Mouse (Mus musculus) heart, embryonic 16.5 days (tissue): ENCODE results near the gene Cant1. TPM values are rescaled to one million over a fixed set of nuclear protein-coding genes. Genes with fewer than 3 reads are reported as not detected.
A peak's percentile ranks its signal among the peaks of the same experiment; 100 is the strongest.

Experiments used
- ATAC-seq: fragments of 200-750 bp; cut with Nextera tagmentation; replicated peaks from 2 replicates; pipeline ENCODE4 v1.8.0; 2017; ENCODE audit warnings: moderate number of reproducible peaks; ENCODE audit not compliant: insufficient read depth, low FRiP score; ENCODE audit errors: extremely low read depth
- H3K27ac ChIP-seq: fragments of 300-500 bp; sonication (generic); 2 replicates; pipeline ENCODE4 v1.5.1; 2014; ENCODE audit warnings: mild to moderate bottlenecking, low read length, control low read depth, moderate library complexity
- H3K27me3 ChIP-seq: fragments of 300-500 bp; sonication (generic); 2 replicates; pipeline ENCODE4 v1.6.1; 2014; ENCODE audit warnings: low read length, mixed read lengths; ENCODE audit not compliant: control insufficient read depth, insufficient read depth
- H3K36me3 ChIP-seq: fragments of 300-500 bp; sonication (generic); 2 replicates; pipeline ENCODE4 v1.6.1; 2014; ENCODE audit not compliant: control insufficient read depth, insufficient read depth
- H3K4me1 ChIP-seq: fragments of 300-500 bp; sonication (generic); 2 replicates; pipeline ENCODE4 v1.6.1; 2014; ENCODE audit warnings: low read length, mixed read lengths; ENCODE audit not compliant: control insufficient read depth, insufficient read depth
- H3K4me2 ChIP-seq: fragments of 300-500 bp; sonication (generic); 2 replicates; pipeline ENCODE4 v1.6.1; 2014; ENCODE audit warnings: low read depth, mild to moderate bottlenecking, control low read depth, low read length
- H3K4me3 ChIP-seq: fragments of 300-500 bp; sonication (generic); 2 replicates; pipeline ENCODE4 v1.5.1; 2014; ENCODE audit warnings: mild to moderate bottlenecking, control low read depth, low read length
- H3K9ac ChIP-seq: fragments of 300-500 bp; sonication (generic); 2 replicates; pipeline ENCODE4 v1.6.1; 2014; ENCODE audit warnings: low read length, control low read depth
- H3K9me3 ChIP-seq: fragments of 300-500 bp; sonication (generic); replicated peaks from 2 replicates; pipeline ENCODE4 v1.6.1; 2016; ENCODE audit warnings: low read length; ENCODE audit not compliant: control insufficient read depth
- WGBS: fragments of 180-500 bp; shearing (Covaris S2); extraction: QIAGEN DNeasy Blood & Tissue Kit; methylation state at CpG from one replicate; pipeline ENCODE4 v1.1.7; 2014; 5-methylcytosine and 5-hydroxymethylcytosine counted together
- polyA plus RNA-seq: library from polyadenylated mRNA; unstranded; fragments of >200 nt; fragmentation: Nextera tagmentation; extraction: Ambion mirVana; gene quantifications from 2 replicates; pipeline ENCODE4 v1.2.1, GENCODE M21; 2015

The Cant1 gene
- polyA plus RNA-seq, 1 experiment from 2014 or later, result 20.2 TPM

GRCm38 (mm10) chr11:118424621-118425335 lies 5.9 kb upstream of the Cant1 start:
- peaks cover 33% of the 10 kb centered on the region for H3K4me1 ChIP-seq
- H3K4me2 ChIP-seq, result no peak overlapping the region
- no peak for ATAC-seq
- 44% methylated on average over 13 of the region's 13 CpGs for WGBS
- H3K9ac ChIP-seq, result no peak overlapping the region
- peak overlapping the region; percentile 9; the same call in 1 of the 2 replicates for H3K27ac ChIP-seq
- no peak overlapping the region for H3K4me3 ChIP-seq
- no peaks in the 10 kb centered on the region for H3K36me3 ChIP-seq
- H3K9me3 ChIP-seq, result no peaks in the 10 kb centered on the region
- H3K27me3 ChIP-seq, result peaks cover 4% of the 10 kb centered on the region; the same call in 1 of the 2 replicates

GRCm38 (mm10) chr11:118423266-118423971 lies 4.5 kb upstream of the Cant1 start:
- Histone ChIP-seq H3K4me2 (peak overlapping the region; percentile 73), H3K4me1 (peaks cover 31% of the 10 kb centered on the region), H3K9ac (peak overlapping the region; percentile 74), H3K27me3 (peaks cover 4% of the 10 kb centered on the region; the same call in 1 of the 2 replicates), H3K36me3 (no peaks in the 10 kb centered on the region), H3K9me3 (no peaks in the 10 kb centered on the region), H3K27ac (peak overlapping the region; percentile 84), H3K4me3 (peak overlapping the region; percentile 42)
- ATAC-seq, result peak; percentile 34
- 4% methylated on average over 18 of the region's 18 CpGs for WGBS

GRCm38 (mm10) chr11:118420261-118420660 lies 1.4 kb upstream of the Cant1 start:
- Histone ChIP-seq H3K27ac (no peak overlapping the region), H3K4me3 (no peak overlapping the region), H3K27me3 (no peaks in the 10 kb centered on the region), H3K4me2 (no peak overlapping the region), H3K36me3 (peaks cover 2% of the 10 kb centered on the region; the same call in 1 of the 2 replicates), H3K9ac (no peak overlapping the region), H3K4me1 (peaks cover 33% of the 10 kb centered on the region), H3K9me3 (no peaks in the 10 kb centered on the region)
- WGBS, result 67% methylated on average over 7 of the region's 7 CpGs
- no peak for ATAC-seq

GRCm38 (mm10) chr11:118418442-118418833 lies 448 bp downstream of the Cant1 start:
- ATAC-seq, result no peak; the same call in 1 of the 2 replicates
- H3K27me3 ChIP-seq, result no peaks in the 10 kb centered on the region
- peak overlapping the region; percentile 75 for H3K27ac ChIP-seq
- 3% methylated on average over 12 of the region's 12 CpGs for WGBS
- peaks cover 7% of the 10 kb centered on the region; the same call in 1 of the 2 replicates for H3K36me3 ChIP-seq
- peaks cover 19% of the 10 kb centered on the region for H3K4me1 ChIP-seq
- H3K9me3 ChIP-seq, result no peaks in the 10 kb centered on the region
- peak overlapping the region; percentile 96 for H3K4me3 ChIP-seq
- peak overlapping the region; percentile 81 for H3K4me2 ChIP-seq
- H3K9ac ChIP-seq, result peak overlapping the region; percentile 99

- no peak overlapping the region; the same call in 1 of the 2 replicates for H3K4me3 ChIP-seq
- no peaks in the 10 kb centered on the region for H3K27me3 ChIP-seq
- no peak overlapping the region for H3K27ac ChIP-seq
- WGBS, result 89% methylated on average over 9 of the region's 9 CpGs
- H3K36me3 ChIP-seq, result peaks cover 7% of the 10 kb centered on the region; the same call in 1 of the 2 replicates
- H3K9me3 ChIP-seq, result no peaks in the 10 kb centered on the region
- H3K4me2 ChIP-seq, result no peak overlapping the region
- ATAC-seq, result no peak
- peak overlapping the region; percentile 13; the same call in 1 of the 2 replicates for H3K9ac ChIP-seq
- H3K4me1 ChIP-seq, result peaks cover 15% of the 10 kb centered on the region
These were observed 1.4 kb downstream of the Cant1 start for GRCm38 (mm10) chr11:118417496-118417895.

GRCm38 (mm10) chr11:118416046-118416445 lies 2.8 kb downstream of the Cant1 start:
- Histone ChIP-seq H3K4me1 (peaks cover 15% of the 10 kb centered on the region), H3K27ac (no peak overlapping the region), H3K9ac (no peak overlapping the region), H3K27me3 (no peaks in the 10 kb centered on the region), H3K9me3 (no peaks in the 10 kb centered on the region), H3K36me3 (peaks cover 10% of the 10 kb centered on the region; the same call in 1 of the 2 replicates), H3K4me3 (no peak overlapping the region), H3K4me2 (no peak overlapping the region)
- WGBS, result 84% methylated on average over 7 of the region's 7 CpGs
- no peak for ATAC-seq

GRCm38 (mm10) chr11:118415630-118416029 lies 3.3 kb downstream of the Cant1 start:
- no peak for ATAC-seq
- H3K36me3 ChIP-seq, result peaks cover 14% of the 10 kb centered on the region; the same call in 1 of the 2 replicates
- no peak overlapping the region for H3K27ac ChIP-seq
- no peak overlapping the region for H3K4me3 ChIP-seq
- no peaks in the 10 kb centered on the region for H3K27me3 ChIP-seq
- H3K9me3 ChIP-seq, result no peaks in the 10 kb centered on the region
- 85% methylated on average over 6 of the region's 6 CpGs for WGBS
- peaks cover 15% of the 10 kb centered on the region for H3K4me1 ChIP-seq
- no peak overlapping the region for H3K9ac ChIP-seq
- H3K4me2 ChIP-seq, result no peak overlapping the region

- Histone ChIP-seq H3K4me3 (no peak overlapping the region), H3K9me3 (no peaks in the 10 kb centered on the region), H3K4me1 (peaks cover 11% of the 10 kb centered on the region), H3K4me2 (no peak overlapping the region), H3K27me3 (no peaks in the 10 kb centered on the region), H3K27ac (no peak overlapping the region), H3K9ac (no peak overlapping the region), H3K36me3 (peaks cover 21% of the 10 kb centered on the region)
- no peak for ATAC-seq
- WGBS, result 85% methylated on average over 5 of the region's 5 CpGs
These were observed 4.6 kb downstream of the Cant1 start for GRCm38 (mm10) chr11:118414270-118414669.

GRCm38 (mm10) chr11:118413055-118413454 lies 5.8 kb downstream of the Cant1 start:
- ATAC-seq, result no peak
- Histone ChIP-seq H3K36me3 (peaks cover 21% of the 10 kb centered on the region), H3K4me3 (no peak overlapping the region), H3K9ac (no peak overlapping the region), H3K9me3 (no peaks in the 10 kb centered on the region), H3K4me2 (no peak overlapping the region), H3K4me1 (peaks cover 8% of the 10 kb centered on the region), H3K27me3 (no peaks in the 10 kb centered on the region), H3K27ac (no peak overlapping the region)
- 78% methylated on average over 4 of the region's 4 CpGs for WGBS
